Mouse (Mus musculus) layer of hippocampus, adult 8-10 months (tissue): ENCODE results near the gene Gm13420. TPM values are rescaled to one million over a fixed set of nuclear protein-coding genes. Genes with fewer than 3 reads are reported as not detected.
"Not testable (repeated sequence)": the region's sequence is repeated elsewhere in the genome, so short reads cannot be mapped to it uniquely, and the experiment has no call there.

ENCODE experiments used
- DNase-seq, 2 experiments: peaks; one replicate each; pipeline ENCODE4 v3.0.0; 2022; ENCODE audit warnings: low spot score in 2 of 2
- total RNA-seq, 4 experiments: library from RNA; stranded (reverse); gene quantifications; 2 replicates each; pipeline ENCODE4 v1.2.4; 2022

Gm13420 gene
- total RNA-seq: 1 to 10 TPM in 2 of 4 experiments, under 1 TPM in 2; 0.59 to 1.4 (median 1.0) TPM

DNA sequence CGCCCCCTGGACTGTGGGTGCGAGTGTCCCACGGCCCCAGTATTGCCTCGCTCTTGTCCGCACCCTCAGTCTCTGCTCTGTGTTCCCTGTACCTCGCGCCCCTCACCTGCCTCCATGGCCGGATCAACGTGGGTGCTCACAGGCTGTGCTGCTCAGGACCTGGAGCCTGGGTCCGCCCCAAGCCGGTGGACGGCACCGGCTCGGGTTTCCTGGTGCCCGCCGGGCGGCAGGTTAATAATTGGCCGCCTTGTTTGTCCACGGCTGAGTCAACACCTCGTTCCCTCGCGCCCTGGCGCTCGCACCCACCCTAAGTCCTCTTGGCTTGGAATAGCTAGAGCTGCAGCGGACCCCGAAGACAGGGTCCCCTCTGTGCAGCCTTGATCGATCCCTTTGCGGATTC is at the start of gene Gm13420:
Gm13420 (minus strand) TSS at position 189 of the 400 bp plus-strand sequence.
- no peak for DNase-seq

DNA sequence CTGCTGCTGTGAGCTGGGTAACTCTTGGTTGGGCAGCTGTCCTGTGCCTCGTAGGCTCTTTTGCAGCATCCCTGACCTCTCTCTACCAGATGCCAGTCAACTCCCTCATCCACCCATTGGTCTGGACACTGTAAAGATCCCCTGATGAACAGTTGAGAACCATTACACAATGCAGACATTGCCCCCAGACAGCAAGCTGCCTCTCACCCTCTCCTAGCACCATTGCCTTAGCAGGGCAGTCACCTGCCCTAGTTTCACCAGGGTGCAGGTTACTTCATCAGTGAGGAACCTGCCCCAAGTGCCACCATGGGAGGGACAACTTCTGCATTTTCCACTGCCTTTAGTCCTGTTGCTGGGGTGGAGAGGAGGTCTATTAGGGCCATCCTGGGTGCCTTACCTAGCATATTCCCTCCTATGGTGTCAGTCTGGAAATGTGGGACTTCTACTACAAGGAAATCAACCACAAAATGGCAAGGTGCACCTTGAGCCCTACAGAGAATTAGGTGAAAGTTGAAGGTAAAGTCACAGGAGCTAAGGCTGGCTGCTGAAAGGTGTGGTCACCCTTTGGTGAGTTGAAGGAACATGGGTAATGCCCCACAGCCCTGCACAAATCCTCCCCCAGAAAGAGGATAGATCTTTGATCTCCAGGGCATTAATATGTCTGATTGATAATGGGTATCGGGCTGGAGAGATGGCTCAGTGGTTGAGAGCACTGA is 41.4 kb upstream of the Gm13420 start:
- no peak for DNase-seq

DNA sequence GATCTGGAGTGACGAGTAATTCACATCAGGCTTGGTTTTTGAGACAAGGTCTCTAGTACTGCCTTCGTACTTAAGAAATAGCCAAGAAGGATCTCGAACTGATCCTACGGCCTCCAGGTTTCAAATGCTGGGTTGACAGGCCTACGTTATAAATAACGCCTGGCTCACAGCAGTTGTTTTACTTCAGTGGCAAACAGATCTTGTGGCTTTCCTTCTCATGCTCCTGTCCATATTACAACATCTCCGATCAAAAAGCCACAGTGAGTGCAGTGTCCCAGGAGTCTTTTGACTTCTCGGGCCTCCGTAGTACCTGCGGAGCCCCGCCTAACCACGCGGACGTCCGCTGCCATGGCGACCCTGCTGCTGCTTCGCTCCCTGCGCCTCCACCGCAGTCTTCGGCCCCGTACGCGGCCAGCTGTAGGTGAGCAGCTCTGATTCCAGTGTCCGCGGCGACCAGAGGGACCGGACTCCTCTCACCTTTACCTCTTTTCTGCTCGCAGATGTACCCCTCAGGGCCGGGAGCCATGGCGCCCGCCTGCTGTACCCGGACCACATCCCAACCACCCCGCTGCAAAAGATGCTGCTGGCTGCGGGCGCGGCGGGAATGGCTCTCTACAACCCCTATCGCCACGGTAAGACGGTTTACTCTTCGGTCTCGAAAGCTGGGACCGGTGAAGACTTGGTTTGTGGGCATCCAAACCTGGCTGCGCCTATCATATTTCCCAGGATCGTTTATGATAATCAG is 36.6 kb upstream of the Gm13420 start, which contains the start of gene Trub2:
Trub2 (minus strand) TSS at position 566 of the 745 bp plus-strand sequence.
- DNase-seq: peak; percentile 78 to 85

DNA sequence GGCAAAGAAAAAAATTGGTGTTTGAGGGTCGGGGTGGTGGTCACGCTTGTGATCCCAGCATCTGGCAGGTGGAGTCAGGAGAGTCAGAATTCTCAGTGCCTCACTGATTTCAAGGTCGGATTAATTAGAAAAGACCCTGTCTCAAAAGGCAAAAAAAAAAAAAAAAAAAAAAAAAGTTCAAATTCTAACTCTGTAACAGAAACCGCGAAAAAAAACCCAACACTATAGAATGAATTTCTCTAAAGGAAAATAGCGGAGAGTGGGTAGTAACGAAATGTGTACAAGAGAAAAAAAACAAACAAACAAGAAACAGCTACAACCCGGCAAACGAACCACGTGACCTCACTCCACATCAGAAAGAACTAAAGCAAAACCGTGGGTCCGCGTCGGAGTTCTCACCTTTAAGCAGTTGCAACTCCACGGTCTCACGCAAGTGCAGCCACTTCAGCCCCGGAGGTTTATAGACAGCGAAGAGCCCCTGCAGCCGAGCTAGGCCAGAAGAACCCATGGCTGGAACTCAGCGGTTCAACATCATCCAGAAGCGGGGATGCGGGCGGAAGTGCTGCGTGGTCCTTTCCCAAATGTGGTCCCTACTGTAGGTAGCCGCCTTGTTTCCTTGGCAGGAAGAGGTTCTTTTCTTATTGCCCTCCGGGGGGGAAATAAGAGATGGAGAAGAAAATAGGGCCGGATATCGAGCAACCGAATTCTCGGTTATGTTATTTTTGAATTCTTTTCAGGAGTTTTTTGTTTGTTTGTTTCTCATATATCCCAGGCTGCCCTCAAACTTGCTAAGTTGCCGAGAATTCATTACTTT is 35.8 kb upstream of the Gm13420 start, which contains the start of gene Coq4:
Coq4 (plus strand) TSS at position 390 of the 814 bp plus-strand sequence.
- peak; percentile 88 to 91 for DNase-seq

DNA sequence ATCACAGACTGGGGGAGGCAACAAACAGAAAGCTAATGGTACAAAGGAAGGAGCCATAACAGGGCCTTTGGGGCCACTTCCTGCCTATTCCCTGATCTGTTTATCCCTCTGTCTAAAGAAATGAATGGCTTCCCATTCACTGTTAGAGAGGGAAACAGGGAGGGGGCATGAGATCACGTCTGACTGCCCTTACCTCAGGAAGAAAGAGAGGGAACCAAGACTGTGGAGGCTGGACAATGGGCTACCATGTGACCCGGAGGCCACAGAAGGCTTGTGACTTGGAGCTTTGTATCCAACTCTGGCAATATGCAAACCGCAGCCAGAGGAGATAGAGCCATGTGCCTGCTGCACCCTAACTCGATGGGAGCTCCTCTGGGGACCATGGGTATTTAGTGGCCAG is 32.8 kb upstream of the Gm13420 start:
- no peak for DNase-seq

DNA sequence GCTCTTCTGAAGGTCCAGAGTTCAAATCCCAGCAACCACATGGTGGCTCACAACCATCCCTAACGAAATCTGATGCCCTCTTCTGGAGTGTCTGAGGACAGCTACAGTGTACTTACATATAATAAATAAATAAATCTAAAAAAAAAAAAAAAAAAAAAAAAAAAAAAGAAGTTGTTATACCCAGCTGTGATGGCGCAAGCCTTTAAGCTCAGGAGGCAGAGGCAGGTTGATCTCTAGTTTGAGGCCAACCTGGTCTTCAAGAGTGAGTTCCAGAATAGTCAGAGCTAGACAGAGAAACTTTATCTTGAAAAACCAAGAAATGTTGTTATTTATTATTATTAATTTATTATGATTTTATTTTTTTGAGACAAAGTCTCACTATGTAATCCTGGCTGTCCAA is 29.8 kb upstream of the Gm13420 start:
- DNase-seq: not testable (repeated sequence)

DNA sequence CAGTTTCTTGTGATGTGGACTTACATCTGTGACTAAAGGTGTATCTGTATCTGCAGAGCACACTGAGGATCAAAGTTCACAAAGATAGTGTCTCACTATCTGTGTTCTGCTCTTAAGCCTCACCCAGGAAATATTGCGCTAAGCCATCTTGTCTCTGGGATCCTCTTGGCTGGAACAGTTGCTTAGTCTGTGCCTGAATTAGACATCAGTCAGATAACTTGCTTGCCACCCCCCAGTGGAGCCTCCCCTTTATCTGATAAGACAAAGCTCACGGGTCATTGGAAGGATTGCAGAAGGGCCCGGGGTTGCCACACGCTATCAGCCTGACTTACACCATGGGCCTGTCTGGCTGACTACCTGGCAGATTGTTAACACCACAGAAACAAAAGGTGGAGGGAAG is 21.8 kb upstream of the Gm13420 start:
- no peak for DNase-seq

DNA sequence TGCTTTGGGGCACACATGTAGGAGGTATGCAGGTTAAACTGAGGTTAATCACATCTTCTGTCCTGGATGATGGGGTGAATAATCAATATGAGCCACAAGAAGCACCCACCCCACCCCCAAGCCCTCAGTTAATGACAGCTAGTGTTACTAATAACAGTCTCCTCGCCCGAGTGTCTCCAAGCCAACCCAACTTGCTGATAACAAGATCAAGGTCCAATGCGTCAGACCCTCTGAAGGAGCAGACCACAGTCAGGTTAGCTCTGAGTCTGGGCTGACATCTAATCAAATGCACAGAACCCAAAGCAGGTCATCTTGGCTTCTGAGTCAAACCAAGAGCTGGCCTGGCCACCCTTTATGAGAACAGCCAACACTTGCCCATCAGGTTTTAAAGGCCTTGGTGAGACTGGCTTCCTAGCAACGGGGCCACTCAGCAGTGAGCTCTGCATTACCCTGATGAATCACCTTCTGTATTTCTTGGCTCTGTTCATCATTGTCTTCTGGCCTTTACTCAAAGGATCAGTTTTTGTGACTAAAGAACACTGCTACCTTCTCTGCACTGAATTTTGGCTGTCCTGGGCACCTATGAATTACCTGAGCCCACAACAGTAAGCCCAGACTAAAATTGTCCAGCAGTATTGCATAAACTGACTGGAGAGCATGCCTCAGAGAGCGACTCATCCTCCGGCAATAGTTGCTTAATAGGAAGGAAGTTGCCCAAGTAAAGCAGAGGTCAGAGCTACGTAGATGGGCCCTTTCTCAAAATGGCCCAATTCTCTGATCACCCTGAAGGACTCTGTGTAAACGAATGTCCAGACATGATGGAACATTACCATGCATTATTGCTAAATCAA is 20.4 kb upstream of the Gm13420 start:
- no peak for DNase-seq

DNA sequence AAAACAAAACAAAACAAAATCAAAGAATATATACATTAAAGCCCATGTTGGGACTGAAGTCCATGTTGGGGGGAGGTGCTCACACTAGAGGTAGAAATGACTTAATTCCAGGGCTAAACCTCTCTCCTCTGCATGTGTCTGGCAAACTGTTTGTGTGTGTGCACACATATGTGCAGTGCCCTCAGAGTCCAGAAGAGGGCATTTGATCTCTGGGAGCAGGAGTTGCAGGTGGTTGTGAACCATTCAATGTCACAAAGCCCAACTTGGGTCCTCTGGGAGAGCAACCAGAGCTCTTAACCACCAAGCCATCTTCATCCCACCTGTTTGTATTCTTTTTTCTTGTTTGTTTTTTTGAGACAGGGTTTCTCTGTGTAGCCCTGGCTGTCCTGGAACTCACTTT is 18.7 kb upstream of the Gm13420 start:
- DNase-seq: no peak

DNA sequence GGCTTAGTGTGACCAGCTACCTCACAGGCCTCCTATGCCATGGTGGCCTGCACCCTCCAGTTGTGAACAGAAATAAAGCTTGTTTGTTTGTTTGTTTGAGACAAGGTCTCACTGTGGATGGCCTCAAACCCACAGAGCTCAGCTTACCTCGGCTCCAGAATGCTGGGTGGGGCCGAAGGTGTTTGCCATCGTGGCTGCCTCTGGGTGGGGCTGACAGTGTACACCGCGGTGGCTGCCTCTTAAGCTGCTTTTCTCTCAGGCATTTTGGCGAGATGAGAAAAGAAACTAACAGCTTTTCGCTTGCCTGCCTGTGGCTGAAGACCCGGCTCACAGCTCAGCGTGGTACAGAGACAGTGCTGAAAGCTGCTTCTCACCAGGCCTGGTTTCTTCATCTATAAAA is 17.4 kb upstream of the Gm13420 start:
- DNase-seq: no peak

DNA sequence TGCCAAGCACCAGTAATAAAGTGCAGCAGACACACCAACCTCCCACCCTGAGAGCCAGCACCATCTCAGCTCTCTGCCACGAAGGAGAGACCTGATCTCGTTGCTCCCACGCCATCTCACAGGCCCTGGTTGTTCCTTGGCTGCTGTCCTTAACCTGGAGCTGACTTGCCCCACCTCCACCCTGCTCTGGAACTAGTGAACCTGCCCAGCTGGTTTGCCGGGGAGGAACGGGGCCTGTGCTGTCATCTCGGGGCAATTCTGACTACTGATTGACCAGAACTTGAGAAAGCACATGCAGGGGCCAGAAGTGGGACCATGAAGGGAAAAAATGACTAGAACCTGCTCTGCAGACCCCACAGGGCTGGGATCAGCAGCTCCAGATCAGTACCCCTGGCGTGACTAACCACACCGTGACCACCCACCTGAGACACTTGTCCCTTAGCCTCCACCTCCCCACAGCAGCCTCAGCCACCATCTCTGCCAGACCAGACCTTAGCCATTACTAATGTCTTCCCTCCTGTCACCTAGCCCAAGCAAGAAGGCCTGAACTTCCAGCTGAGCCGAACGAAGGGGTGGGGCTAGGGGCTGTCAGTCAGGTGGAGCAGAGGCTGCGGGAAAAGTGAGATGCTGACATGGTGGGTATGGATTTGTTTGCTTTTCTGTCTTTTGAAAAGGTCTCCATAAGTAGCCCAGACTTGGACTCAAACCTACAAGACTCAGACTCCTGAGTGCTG is 16.7 kb upstream of the Gm13420 start:
- no peak for DNase-seq

DNA sequence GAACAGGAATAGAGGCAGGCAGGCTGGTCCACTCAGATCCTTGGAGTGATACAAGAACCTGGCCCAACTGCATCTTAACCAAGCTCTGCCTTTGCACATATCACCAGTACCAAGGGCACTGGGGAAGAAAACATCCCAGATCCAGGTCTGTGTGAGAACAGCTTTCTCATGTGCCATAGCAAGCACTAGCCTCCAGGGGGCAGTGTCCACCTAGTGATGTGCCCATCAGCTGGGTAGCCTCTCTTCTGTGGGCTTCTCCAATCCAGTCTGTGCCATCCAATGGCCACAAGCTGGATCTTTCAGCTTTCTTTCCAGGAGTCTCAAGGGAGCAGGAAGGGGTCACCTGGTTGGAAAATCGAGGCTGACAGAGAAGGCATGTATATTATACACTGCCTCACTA is 13.3 kb upstream of the Gm13420 start:
- peak in 1 of 2 experiments; percentile 60 for DNase-seq

DNA sequence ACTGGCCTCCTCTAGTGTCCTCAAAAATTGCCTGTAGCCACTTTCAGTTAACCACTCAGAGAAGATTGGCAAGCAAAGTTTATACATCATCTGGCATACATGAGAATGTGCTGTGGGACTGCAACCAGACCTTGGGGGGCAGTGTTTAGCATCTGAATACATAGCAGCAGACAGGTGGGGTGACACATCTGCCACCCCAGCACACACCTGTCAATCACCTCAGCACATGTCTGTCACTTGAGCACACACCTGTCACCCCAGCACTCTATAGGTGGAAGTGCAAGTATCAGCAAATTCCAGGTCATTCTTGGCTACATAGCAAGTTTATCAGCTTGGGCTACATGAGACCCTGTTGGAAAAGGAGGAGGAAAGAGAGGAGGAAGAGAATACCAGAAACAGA is 4.2 kb upstream of the Gm13420 start:
- no peak for DNase-seq

DNA sequence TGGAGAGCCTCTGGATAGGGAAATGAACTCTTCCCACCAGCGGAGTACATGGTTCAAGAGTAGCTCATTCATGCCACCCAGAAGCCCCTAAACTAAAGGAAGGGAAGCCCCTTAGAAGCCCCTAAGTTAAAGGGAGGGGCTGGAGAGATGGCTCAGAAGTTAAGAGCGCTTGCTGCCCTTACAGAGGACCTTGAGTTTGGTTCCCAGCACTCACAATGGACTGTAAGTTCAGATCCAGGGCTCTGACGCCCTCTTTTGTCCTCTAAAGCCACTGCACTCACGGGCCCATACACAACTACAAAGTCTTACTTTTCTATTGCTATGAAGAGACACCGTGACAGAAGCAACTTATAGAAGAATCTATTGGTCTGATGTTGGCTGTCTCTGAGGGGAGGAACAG is 912 bp upstream of the Gm13420 start:
- no peak for DNase-seq

DNA sequence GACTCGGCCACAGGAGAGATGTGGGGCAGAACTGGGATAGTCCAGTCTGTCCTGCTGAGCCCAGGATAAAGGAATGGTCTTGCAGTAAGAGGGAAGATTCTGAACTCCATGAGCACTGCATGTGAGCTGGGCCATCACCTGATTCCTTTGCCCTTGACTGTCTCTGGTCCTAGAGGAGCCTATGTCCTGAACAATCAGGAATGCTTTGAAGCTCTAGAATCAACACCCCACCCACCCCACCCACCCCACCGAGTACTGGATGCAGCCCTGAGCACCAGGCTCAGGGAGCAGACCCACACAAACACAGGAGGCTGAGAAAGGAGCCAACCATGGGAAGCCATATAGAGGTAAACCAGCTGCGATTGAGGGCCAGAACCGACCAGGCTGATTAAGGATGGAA is 3.0 kb downstream of the Gm13420 start:
- no peak for DNase-seq

DNA sequence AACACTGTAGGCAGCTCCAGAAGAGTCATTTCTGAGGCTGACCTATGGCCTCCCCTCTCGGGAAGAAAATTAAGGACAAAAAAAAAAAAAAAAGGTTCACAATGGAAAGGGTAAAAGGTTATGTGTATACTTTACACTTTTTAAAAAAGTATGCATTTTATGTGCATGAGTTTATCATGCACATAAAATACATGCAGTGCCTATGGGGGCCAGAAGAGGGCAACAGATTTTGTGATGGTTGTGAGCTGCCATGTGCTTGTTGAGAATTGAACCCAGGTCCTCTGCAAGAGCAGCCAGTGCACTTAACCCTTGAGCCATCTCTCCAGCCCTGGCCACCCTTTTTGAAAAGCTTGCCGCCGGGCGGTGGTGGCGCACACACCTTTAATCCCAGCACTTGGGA is 3.6 kb downstream of the Gm13420 start:
- no peak for DNase-seq

DNA sequence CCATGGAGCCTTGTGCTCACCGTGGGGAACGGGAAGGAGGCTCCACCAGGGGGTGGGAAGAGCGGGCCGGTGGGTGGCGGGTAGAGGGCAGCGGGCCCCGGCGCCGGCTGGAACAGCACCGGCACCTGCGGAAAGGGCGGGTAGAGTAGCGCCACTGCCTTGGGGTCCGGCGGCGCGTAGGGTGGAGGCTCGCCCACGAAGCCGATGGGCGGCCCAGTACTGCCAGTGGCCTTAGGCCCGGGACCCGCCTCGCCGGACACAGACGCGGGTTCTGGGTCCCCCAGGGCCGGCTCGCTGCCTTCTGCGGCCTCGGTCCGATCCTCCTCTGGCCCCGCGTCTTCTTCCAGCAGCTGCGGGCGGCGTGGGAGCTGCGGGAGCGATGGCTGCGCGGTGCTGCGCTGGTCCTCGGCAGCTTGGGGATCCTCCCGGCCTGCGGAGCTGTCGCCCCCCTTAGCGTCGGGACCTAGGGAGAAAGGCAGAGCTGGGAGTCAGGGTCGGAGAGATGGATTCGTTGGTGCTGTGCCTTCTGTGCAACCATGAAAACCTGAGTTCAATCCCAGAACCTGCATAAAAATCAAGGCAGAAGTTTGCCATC is 4.2 kb downstream of the Gm13420 start:
- no peak for DNase-seq

DNA sequence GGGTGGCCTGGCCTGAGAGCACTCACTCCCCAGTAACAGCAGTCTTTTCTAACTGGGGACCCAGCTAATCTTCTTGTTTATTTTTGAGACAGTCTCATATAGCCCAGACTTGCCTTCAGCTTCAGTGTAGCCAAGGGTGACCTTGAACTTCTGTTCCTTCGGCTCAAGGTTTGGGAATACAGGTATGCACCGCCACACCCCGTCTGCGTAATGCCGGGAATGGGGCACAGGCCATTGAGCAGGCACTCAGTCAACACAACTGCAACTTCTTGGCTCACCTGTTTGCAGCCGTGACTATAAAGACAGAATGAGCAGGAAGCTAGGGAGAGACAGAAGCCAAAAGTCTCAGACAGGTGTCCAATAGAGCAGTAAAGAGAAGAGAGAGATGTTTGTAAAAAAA is 7.2 kb downstream of the Gm13420 start:
- no peak for DNase-seq

DNA sequence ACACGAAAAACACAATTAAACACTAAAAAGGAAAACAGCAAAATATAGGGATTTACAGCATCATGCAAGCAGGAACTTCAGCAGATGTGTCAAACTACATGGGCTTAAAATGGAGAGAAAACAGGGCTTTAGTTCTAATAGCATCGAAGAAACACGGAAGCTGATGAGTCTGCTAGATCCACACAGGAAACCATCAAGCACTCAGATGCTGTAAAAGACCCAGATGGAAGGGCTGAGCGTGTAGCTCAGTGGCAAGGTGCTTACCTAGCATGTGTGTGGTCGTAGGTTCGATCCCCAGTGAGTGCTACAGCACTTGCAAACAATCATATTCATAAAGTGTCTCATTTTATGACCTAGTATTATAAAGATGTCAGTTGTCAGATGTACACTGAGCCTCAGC is 10.3 kb downstream of the Gm13420 start:
- DNase-seq: peak in 1 of 2 experiments; percentile 22

DNA sequence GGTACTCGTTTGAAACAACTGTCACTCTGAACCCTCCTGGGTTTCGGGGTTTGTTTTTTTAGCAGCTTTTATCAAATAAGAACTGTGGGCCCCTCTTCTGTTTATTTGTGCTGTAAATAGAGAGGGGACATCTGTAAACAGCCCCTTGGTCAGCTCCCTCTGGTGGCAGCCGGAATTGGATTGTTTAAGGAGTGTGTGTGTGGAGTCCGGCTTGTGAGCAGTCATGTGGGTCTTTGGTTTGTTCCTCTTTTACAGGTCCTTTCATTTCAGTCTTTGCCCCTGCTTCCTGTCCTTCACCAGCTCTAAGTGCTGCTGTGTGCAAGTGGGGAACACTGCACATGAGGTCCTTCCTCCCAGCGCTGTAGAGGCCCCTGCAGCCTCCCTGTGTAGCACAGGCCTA is 12.1 kb downstream of the Gm13420 start:
- DNase-seq: no peak
